Mouse (Mus musculus) embryonic facial prominence, embryonic 15.5 days (tissue): ENCODE results near the gene Frmd4b. TPM values are rescaled to one million over a fixed set of nuclear protein-coding genes. Genes with fewer than 3 reads are reported as not detected.
A peak's percentile ranks its signal among the peaks of the same experiment; 100 is the strongest.
"Not testable (repeated sequence)": the region's sequence is repeated elsewhere in the genome, so short reads cannot be mapped to it uniquely, and the experiment has no call there.

Experiments used
- ATAC-seq: fragments of 200-750 bp; cut with Nextera tagmentation; 2 replicates; pipeline ENCODE4 v1.8.0; 2017; ENCODE audit warnings: low read depth, moderate TSS enrichment; ENCODE audit not compliant: insufficient number of reproducible peaks, low FRiP score, low TSS enrichment
- H3K27ac ChIP-seq: fragments of 300-500 bp; sonication (generic); replicated peaks from 2 replicates; pipeline ENCODE4 v1.5.1; 2015; ENCODE audit warnings: mild to moderate bottlenecking, inconsistent platforms
- H3K27me3 ChIP-seq: fragments of 300-500 bp; sonication (generic); 2 replicates; pipeline ENCODE4 v1.6.1; 2015; ENCODE audit warnings: inconsistent platforms
- H3K36me3 ChIP-seq: fragments of 300-500 bp; sonication (generic); 2 replicates; pipeline ENCODE4 v1.6.1; 2015; ENCODE audit warnings: mild to moderate bottlenecking, inconsistent platforms
- H3K4me1 ChIP-seq: fragments of 300-500 bp; sonication (generic); 2 replicates; pipeline ENCODE4 v1.6.1; 2015; ENCODE audit warnings: inconsistent platforms
- H3K4me2 ChIP-seq: fragments of 300-500 bp; sonication (generic); replicated peaks from 2 replicates; pipeline ENCODE4 v1.6.1; 2015; ENCODE audit warnings: mild to moderate bottlenecking, inconsistent platforms
- H3K4me3 ChIP-seq: fragments of 300-500 bp; sonication (generic); replicated peaks from 2 replicates; pipeline ENCODE4 v1.5.1; 2015; ENCODE audit warnings: mild to moderate bottlenecking, inconsistent platforms
- H3K9ac ChIP-seq: fragments of 300-500 bp; sonication (generic); 2 replicates; pipeline ENCODE4 v1.6.1; 2015; ENCODE audit warnings: inconsistent platforms
- H3K9me3 ChIP-seq: fragments of 300-500 bp; sonication (generic); replicated peaks from 2 replicates; pipeline ENCODE4 v1.6.1; 2016; ENCODE audit warnings: inconsistent platforms
- WGBS: fragments of 180-500 bp; shearing (Covaris S2); methylation state at CpG from one replicate; pipeline ENCODE4 v1.1.7; 2015; 5-methylcytosine and 5-hydroxymethylcytosine counted together
- polyA plus RNA-seq: library from polyadenylated mRNA; unstranded; fragments of >200 nt; fragmentation: Nextera tagmentation; extraction: Ambion mirVana; gene quantifications from 2 replicates; pipeline ENCODE4 v1.2.1, GENCODE M21; 2015

The Frmd4b gene
- polyA plus RNA-seq, 1 experiment from 2014 or later = 17.8 TPM

- H3K4me2 ChIP-seq = no peak overlapping the region
- H3K27ac ChIP-seq = no peak overlapping the region
- no peak for ATAC-seq
- H3K9ac ChIP-seq = no peak overlapping the region
- 42% methylated on average over 2 of the region's 2 CpGs for WGBS
- H3K4me3 ChIP-seq = no peak overlapping the region
- H3K4me1 ChIP-seq = no peaks in the 10 kb centered on the region
- no peaks in the 10 kb centered on the region for H3K9me3 ChIP-seq
- peaks cover 4% of the 10 kb centered on the region; the same call in 1 of the 2 replicates for H3K27me3 ChIP-seq
- no peaks in the 10 kb centered on the region for H3K36me3 ChIP-seq
These were observed 345.0 kb downstream of the Frmd4b start for GRCm38 (mm10) chr6:97272349-97272748.

- Histone ChIP-seq H3K9ac (no peak overlapping the region), H3K9me3 (no peaks in the 10 kb centered on the region), H3K4me1 (no peaks in the 10 kb centered on the region), H3K27me3 (no peaks in the 10 kb centered on the region), H3K4me3 (no peak overlapping the region), H3K27ac (no peak overlapping the region), H3K4me2 (no peak overlapping the region), H3K36me3 (no peaks in the 10 kb centered on the region)
- WGBS = 74% methylated on average over 11 of the region's 11 CpGs
- no peak for ATAC-seq
These were observed 347.7 kb downstream of the Frmd4b start for GRCm38 (mm10) chr6:97269596-97269995.

- H3K4me3 ChIP-seq = no peak overlapping the region
- WGBS = 87% methylated on average over 2 of the region's 2 CpGs
- H3K36me3 ChIP-seq = no peaks in the 10 kb centered on the region
- no peak overlapping the region for H3K27ac ChIP-seq
- H3K9ac ChIP-seq = no peak overlapping the region
- no peaks in the 10 kb centered on the region for H3K27me3 ChIP-seq
- ATAC-seq = no peak
- H3K9me3 ChIP-seq = no peaks in the 10 kb centered on the region
- H3K4me1 ChIP-seq = no peaks in the 10 kb centered on the region
- H3K4me2 ChIP-seq = no peak overlapping the region
These were observed 350.2 kb downstream of the Frmd4b start for GRCm38 (mm10) chr6:97267132-97267531.

GRCm38 (mm10) chr6:97266661-97267060 lies 350.7 kb downstream of the Frmd4b start:
- ATAC-seq = no peak
- no peak overlapping the region for H3K4me3 ChIP-seq
- no peaks in the 10 kb centered on the region for H3K27me3 ChIP-seq
- 68% methylated on average over 4 of the region's 4 CpGs for WGBS
- no peak overlapping the region for H3K27ac ChIP-seq
- no peak overlapping the region for H3K9ac ChIP-seq
- H3K36me3 ChIP-seq = no peaks in the 10 kb centered on the region
- no peaks in the 10 kb centered on the region for H3K9me3 ChIP-seq
- H3K4me1 ChIP-seq = no peaks in the 10 kb centered on the region
- no peak overlapping the region for H3K4me2 ChIP-seq

- Histone ChIP-seq H3K9ac (no peak overlapping the region), H3K36me3 (no peaks in the 10 kb centered on the region), H3K27ac (no peak overlapping the region), H3K4me2 (no peak overlapping the region), H3K4me1 (no peaks in the 10 kb centered on the region), H3K4me3 (no peak overlapping the region), H3K9me3 (no peaks in the 10 kb centered on the region), H3K27me3 (no peaks in the 10 kb centered on the region)
- ATAC-seq = no peak
- WGBS = 63% methylated on average over 3 of the region's 3 CpGs
These were observed 351.6 kb downstream of the Frmd4b start for GRCm38 (mm10) chr6:97265705-97266104.

GRCm38 (mm10) chr6:97265240-97265639 lies 352.1 kb downstream of the Frmd4b start:
- Histone ChIP-seq H3K4me2 (no peak overlapping the region), H3K27me3 (no peaks in the 10 kb centered on the region), H3K4me1 (no peaks in the 10 kb centered on the region), H3K4me3 (no peak overlapping the region), H3K9ac (no peak overlapping the region), H3K9me3 (no peaks in the 10 kb centered on the region), H3K27ac (no peak overlapping the region), H3K36me3 (no peaks in the 10 kb centered on the region)
- no peak for ATAC-seq
- 76% methylated on average over 8 of the region's 8 CpGs for WGBS

GRCm38 (mm10) chr6:97263750-97264149 lies 353.6 kb downstream of the Frmd4b start:
- ATAC-seq, H3K9me3 ChIP-seq, H3K27ac ChIP-seq, H3K27me3 ChIP-seq, H3K4me1 ChIP-seq, H3K36me3 ChIP-seq, H3K9ac ChIP-seq, H3K4me3 ChIP-seq, H3K4me2 ChIP-seq: not testable (repeated sequence)

GRCm38 (mm10) chr6:97262229-97262628 lies 355.1 kb downstream of the Frmd4b start:
- H3K27ac ChIP-seq = no peak overlapping the region
- H3K27me3 ChIP-seq = no peaks in the 10 kb centered on the region
- no peaks in the 10 kb centered on the region for H3K36me3 ChIP-seq
- H3K4me3 ChIP-seq = no peak overlapping the region
- no peaks in the 10 kb centered on the region for H3K9me3 ChIP-seq
- H3K4me2 ChIP-seq = no peak overlapping the region
- 64% methylated on average over 4 of the region's 4 CpGs for WGBS
- no peaks in the 10 kb centered on the region for H3K4me1 ChIP-seq
- ATAC-seq = no peak
- no peak overlapping the region for H3K9ac ChIP-seq

GRCm38 (mm10) chr6:97259926-97260325 lies 357.4 kb downstream of the Frmd4b start:
- ATAC-seq, H3K27ac ChIP-seq, H3K9me3 ChIP-seq, H3K4me3 ChIP-seq, H3K36me3 ChIP-seq, H3K27me3 ChIP-seq, H3K9ac ChIP-seq, H3K4me1 ChIP-seq, H3K4me2 ChIP-seq: not testable (repeated sequence)
- 88% methylated on average over 2 of the region's 2 CpGs for WGBS

- Histone ChIP-seq H3K4me1 (no peaks in the 10 kb centered on the region), H3K4me3 (no peak overlapping the region), H3K27ac (no peak overlapping the region), H3K36me3 (no peaks in the 10 kb centered on the region), H3K27me3 (no peaks in the 10 kb centered on the region), H3K9ac (no peak overlapping the region), H3K9me3 (no peaks in the 10 kb centered on the region), H3K4me2 (no peak overlapping the region)
- ATAC-seq = no peak
- 84% methylated on average over 1 of the region's 1 CpGs for WGBS
These were observed 358.9 kb downstream of the Frmd4b start for GRCm38 (mm10) chr6:97258489-97258888.

- no peak within 1 kb of the TSS for H3K4me2 ChIP-seq
- H3K27me3 ChIP-seq = no peaks in the 10 kb centered on the region
- ATAC-seq = peak; percentile 51
- H3K36me3 ChIP-seq = no peaks in the 10 kb centered on the region
- no peak within 1 kb of the TSS for H3K4me3 ChIP-seq
- H3K9ac ChIP-seq = no peak within 1 kb of the TSS
- no peaks in the 10 kb centered on the region for H3K9me3 ChIP-seq
- no peak within 1 kb of the TSS for H3K27ac ChIP-seq
- WGBS = 25% methylated on average over 9 of the region's 9 CpGs
- no peaks in the 10 kb centered on the region for H3K4me1 ChIP-seq
These were observed 364.6 kb downstream of the Frmd4b start, which contains the start of gene Lmod3 for GRCm38 (mm10) chr6:97252711-97253221. TSS of gene Lmod3 (minus strand) at chr6:97252759.

- H3K9ac ChIP-seq = no peak overlapping the region
- no peaks in the 10 kb centered on the region for H3K9me3 ChIP-seq
- WGBS = 50% methylated on average over 5 of the region's 5 CpGs
- no peak overlapping the region for H3K27ac ChIP-seq
- no peaks in the 10 kb centered on the region for H3K27me3 ChIP-seq
- H3K36me3 ChIP-seq = no peaks in the 10 kb centered on the region
- ATAC-seq = no peak
- H3K4me3 ChIP-seq = no peak overlapping the region
- no peaks in the 10 kb centered on the region for H3K4me1 ChIP-seq
- no peak overlapping the region for H3K4me2 ChIP-seq
These were observed 365.3 kb downstream of the Frmd4b start for GRCm38 (mm10) chr6:97252086-97252485.
